Mouse (Mus musculus) layer of hippocampus, adult 2 months (tissue): ENCODE measurements around the gene Dst. TPM values are rescaled to one million over a fixed set of nuclear protein-coding genes. Genes with fewer than 3 reads are reported as not detected.

Source experiments
- DNase-seq, 2 experiments: peaks; one replicate each; pipeline ENCODE4 v3.0.0; 2022; ENCODE audit warnings: low spot score in 2 of 2
- H3K27ac ChIP-seq: fragments of 200-600 bp; 2 replicates; pipeline ENCODE4 v1.8.1; 2022
- H3K4me3 ChIP-seq: fragments of 200-600 bp; 2 replicates; pipeline ENCODE4 v1.8.1; 2022; ENCODE audit warnings: mild to moderate bottlenecking
- CTCF ChIP-seq: fragments of 200-600 bp; conservative IDR thresholded peaks from 2 replicates; pipeline ENCODE4 v1.8.1; 2022; ENCODE audit warnings: antibody characterized with exemption, mild to moderate bottlenecking, moderate library complexity
- total RNA-seq, 2 experiments: library from RNA; stranded (reverse); gene quantifications; 2 replicates each; pipeline ENCODE4 v1.2.3; 2021

Gene Dst
- total RNA-seq, 2 experiments from 2014 or later, result 206 to 207 TPM

DNA sequence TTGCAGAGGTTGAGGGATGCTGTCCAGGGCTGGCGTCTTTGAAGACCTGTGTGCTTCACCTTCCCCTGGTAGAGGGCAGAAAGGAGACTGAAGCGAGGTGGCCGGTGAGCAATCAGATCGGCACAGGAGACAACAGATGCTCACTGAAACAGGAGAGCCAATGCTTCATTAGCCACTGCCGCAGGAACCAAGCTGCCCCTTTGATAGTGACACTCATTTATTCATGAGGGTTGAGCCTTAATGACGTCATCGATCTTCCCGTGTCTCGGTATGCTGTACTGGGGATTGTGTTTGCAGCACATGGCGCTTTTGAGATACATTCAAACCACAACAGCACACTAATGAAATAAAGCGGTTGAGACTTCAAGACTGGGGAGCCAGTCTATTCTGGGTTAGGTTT is 250.8 kb downstream of the Dst start:
- no peak for DNase-seq
- H3K4me3 ChIP-seq, result no peak overlapping the region
- TF ChIP-seq CTCF, result no peak
- H3K27ac ChIP-seq, result no peak overlapping the region

DNA sequence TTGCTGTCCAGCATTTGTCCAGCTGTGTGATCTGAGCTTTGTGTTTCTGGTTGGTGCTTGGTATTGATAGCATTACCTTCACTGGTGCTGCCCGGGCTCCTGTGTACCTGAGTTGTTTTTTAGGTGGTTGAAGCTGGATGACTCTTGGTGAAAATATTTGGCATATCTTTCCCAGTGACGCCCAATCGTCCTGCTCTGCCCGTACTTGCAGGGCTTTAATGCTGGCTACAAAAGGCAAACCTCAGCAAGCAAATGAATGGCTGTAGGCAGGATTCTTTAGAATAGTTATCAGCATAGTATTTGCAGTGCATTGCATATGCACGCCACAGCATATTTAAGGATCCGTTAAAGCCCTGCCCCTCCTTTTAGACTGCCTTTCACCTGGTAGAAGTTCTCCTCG is 251.9 kb downstream of the Dst start:
- no peak for TF ChIP-seq CTCF
- Histone ChIP-seq H3K4me3 (no peak overlapping the region), H3K27ac (no peak overlapping the region)
- DNase-seq, result no peak

DNA sequence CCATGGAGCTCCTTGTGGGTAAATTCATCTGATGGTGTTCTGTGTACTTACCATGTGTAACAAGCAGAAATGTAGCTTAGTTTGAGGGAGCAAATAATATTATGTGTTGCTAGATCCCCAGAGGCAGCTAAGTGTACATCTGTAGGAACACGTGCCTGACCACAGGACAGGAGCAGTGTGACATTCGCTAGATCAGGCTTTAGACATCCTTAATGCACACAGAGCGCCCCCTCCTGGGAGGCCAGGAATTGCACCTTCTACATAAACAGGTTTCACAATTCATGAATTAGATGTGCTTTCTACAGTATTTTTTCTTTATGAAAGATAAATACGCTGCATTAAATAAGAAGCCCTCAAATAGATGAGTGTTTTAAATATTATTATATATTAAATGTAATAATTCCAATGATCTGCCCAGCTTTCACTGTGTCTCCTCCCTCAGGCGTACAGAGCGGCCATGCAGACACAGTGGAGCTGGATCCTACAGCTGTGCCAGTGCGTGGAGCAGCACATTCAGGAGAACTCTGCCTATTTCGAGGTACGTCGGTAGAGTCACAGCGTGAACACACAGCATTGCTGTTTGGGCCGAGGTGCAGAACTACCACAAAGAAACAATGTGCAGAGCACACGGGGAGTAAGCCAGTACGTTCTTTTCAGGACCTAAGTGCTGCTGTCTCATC is 256.7 kb downstream of the Dst start:
- peak; percentile 74 to 87 for DNase-seq
- no peak overlapping the region for H3K4me3 ChIP-seq
- H3K27ac ChIP-seq, result peak overlapping the region; percentile 24; the same call in 1 of the 2 replicates
- TF ChIP-seq CTCF, result peak; percentile 94

DNA sequence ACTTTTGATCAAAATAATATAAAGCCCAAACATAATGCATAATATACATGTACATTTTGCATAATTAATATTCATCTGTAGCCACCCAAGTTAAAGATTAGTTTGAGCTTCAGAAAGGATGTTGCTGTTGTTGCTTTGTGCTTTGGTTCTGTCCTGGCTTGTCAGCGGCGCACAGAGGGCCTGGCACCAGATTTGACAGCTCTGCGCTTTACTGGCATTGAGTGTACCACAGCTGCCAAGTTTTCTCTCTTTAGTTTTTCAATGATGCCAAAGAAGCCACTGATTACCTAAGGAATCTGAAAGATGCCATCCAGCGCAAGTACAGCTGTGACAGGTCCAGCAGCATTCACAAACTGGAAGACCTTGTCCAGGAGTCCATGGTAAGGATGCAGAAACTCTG is 257.9 kb downstream of the Dst start:
- no peak for TF ChIP-seq CTCF
- Histone ChIP-seq H3K4me3 (no peak overlapping the region), H3K27ac (peak overlapping the region; percentile 67; the same call in 1 of the 2 replicates)
- DNase-seq, result no peak

DNA sequence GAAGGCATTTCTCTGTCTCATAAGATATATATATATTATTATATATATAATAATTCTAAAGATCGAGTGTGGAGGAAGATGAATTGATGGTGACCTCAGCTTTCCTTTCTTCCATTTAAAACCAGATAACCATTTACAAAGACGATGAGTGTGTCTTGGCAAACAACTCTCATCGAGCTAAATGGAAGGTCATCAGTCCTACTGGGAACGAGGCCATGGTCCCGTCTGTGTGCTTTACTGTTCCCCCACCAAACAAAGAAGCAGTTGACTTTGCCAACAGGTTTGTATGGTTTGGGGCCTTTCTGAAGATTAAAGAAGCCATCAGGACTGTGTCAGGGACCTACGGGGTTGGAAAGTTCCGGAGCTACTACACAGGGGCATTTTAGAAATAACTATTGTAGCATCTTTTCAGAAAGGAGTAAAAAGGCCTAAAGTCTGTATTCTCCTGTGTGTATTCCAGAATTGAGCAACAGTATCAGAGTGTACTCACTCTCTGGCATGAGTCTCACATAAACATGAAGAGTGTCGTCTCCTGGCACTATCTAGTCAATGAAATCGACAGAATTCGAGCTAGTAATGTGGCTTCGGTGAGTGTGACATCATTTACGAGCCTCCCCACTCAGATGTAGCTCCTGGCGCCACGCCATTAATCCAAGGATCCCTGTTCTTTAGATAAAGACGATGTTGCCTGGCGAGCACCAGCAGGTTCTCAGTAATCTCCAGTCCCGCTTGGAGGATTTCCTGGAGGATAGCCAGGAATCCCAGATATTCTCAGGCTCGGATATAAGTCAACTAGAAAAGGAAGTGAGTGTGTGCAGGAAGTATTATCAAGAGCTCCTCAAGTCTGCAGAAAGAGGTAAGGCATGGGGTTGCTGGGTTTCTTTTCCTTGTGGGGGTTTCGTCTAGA is 259.4 kb downstream of the Dst start:
- peak in 1 of 2 experiments; percentile 38 for DNase-seq
- H3K27ac ChIP-seq, result peak overlapping the region; percentile 67
- no peak overlapping the region for H3K4me3 ChIP-seq
- no peak for TF ChIP-seq CTCF

DNA sequence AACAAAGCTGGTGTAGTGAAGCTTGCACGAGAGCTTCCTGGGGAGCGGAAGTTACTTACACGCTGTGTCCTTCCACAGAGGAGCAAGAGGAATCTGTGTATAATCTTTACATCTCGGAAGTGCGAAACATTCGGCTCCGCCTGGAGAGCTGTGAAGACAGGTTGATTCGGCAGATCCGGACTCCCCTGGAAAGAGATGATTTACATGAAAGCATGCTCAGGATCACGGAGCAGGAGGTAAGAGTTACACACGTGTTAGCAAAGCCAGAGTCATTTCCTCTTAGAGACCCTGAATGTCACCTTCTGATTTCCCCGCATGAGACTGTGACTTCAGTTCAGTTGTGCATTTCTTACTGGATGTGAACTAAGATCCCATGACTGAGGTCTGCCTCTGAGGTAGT is 261.1 kb downstream of the Dst start:
- no peak for TF ChIP-seq CTCF
- H3K27ac ChIP-seq, result no peak overlapping the region

DNA sequence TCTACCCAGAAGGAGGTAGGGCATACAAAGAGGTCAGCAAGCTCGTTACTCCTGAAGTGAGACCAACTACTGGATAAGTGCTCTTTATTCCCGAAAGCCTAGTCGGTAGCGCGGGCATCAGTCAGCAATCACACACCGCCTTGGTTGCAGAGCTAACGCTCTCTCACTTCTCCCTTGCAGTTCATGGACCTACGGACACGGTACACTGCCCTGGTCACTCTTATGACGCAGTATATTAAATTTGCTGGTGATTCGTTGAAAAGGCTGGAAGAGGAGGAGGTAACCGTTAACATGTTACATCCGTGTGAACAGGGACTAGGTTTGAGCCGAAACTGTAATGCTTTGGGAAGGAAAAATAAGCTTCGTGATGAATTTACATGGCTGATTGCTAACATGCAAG is 266.5 kb downstream of the Dst start:
- H3K4me3 ChIP-seq, result no peak overlapping the region
- no peak overlapping the region for H3K27ac ChIP-seq
- no peak for TF ChIP-seq CTCF
- DNase-seq, result no peak

More for the DNA sequence above, 261.1 kb downstream of the Dst start:
- DNase-seq, result no peak
- H3K4me3 ChIP-seq, result no peak overlapping the region

DNA sequence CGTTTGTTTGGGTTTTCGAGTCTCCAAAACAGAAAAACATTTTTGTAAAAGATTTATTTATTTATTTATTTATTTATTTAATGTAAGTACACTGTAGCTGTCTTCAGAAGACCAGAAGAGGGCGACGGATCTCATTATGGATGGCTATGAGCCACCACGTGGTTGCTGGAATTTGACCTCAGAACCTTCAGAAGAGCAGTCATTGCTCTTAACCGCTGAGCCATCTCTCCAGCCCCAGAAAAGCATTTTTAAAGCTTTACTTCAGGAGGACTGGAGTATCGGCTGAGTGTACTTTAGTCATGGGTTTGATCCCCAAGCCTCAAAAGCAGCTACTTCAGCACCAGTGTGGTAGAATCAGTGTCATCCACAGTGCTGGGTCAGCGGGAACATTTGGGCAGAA is 266.9 kb downstream of the Dst start:
- peak; percentile 20; the same call in 1 of the 2 replicates for TF ChIP-seq CTCF
- no peak overlapping the region for H3K27ac ChIP-seq
- H3K4me3 ChIP-seq, result no peak overlapping the region
- no peak for DNase-seq

- no peak overlapping the region for H3K27ac ChIP-seq
- DNase-seq, result no peak
- no peak overlapping the region for H3K4me3 ChIP-seq
- no peak for TF ChIP-seq CTCF
Observed at GRCm38 (mm10) chr1:34178022-34178727, 270.1 kb downstream of the Dst start.

GRCm38 (mm10) chr1:34179756-34180155 is 271.7 kb downstream of the Dst start:
- TF ChIP-seq CTCF, result no peak
- DNase-seq, result no peak
- Histone ChIP-seq H3K4me3 (no peak overlapping the region), H3K27ac (no peak overlapping the region)

DNA sequence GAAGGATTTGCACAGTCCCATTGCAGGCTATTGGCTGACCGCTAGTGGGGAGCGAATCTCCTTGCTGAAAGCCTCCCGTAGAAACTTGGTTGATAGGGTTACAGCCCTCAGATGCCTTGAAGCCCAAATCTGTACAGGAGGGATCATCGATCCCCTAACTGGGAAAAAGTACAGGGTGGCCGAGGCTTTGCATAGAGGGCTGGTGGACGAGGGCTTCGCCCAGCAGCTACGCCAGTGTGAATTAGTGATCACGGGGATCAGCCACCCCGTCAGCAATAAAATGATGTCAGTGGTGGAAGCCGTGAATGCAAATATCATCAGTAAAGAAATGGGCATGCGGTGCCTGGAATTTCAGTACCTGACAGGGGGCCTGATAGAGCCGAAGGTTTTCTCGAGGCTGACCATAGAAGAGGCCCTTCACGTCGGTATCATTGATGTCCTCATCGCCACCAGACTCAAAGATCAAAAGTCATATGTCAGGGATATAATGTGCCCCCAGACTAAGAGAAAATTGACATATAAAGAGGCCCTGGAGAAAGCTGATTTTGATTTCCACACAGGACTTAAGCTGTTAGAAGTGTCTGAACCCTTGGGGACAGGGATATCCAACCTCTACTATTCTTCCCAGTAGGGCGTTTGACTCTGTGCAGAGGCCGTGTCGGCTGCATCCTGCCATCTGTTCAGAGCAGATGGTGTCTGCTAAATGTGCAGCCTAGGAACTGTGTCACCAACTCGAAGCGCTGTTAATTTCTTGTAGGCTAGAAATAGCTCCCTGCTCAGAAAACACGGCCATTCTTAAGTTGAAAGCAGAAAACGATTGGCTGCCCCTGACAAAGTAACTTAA is 274.6 kb downstream of the Dst start:
- no peak overlapping the region for H3K4me3 ChIP-seq
- DNase-seq, result peak; percentile 32 to 35
- TF ChIP-seq CTCF, result no peak
- peak overlapping the region; percentile 28; the same call in 1 of the 2 replicates for H3K27ac ChIP-seq
